Mouse (Mus musculus) mouse trophoblast stem cell (cell line): ENCODE measurements around the gene Alk.

Source experiments
- in situ Hi-C, 2 experiments: fragments of 300-500 bp; cut with MseI, MboI; formaldehyde crosslinking; loops; 2 replicates in 1 of 2; 3 replicates in 1 of 2; pipeline ENCODE4 v1.15.1; 2025

Gene Alk

GRCm38 (mm10) chr17:72144946-72145598 is 459.4 kb downstream of the Alk start:
- in situ Hi-C loops = no loop called here

DNA sequence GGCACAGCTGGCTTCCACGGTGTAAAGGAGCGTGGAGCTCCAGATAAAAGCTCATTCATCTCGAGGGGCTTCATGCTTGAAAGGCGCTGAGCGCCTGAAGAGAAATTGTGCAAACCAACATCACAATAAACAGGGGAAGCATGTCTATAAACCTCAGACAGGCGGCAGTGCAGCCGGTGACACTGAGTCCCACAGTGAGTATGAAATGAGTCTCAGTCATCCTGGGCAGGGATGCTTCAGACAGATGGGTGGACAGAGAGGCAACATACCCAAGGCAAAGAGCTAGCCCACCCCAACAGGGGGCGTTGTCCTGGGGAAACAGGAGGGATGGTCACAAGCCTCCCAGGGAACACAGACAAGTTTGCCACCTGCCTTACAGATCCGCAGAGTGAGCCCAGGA is 460.0 kb downstream of the Alk start:
- in situ Hi-C loops = no loop called here

DNA sequence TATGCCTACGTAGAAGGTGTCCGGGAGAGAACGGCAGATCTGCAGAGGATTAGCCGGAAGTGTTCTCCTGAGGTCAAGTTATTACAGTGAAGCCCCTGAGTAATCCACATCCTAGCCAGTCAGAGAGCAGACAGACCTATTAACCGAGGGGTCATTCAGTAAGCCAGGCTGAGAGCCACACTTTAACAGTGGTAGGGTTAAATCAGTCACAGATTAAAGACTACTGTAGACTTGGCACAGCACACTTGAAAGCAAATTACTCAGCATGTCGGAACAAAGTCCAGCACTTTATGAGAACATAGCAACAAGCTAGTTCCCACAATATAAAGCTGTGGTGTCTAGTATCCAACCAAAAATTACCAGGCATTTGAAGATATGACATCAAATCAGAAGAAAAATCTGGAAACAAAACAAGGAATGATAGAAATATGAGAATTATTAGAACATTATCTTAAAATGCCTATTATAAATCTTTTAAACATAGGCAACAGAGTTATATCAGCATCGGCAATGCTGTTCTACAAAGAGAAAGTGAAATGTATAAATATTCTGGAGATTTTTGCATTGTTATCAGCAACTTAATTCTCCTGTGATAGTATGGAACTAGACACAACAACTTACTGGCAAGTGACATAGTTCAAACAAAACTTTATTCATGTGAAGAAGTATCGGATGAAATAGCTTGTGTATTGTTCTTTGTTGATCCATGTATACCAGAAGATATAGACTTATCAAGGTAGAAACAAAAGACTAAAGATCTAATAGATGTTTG is 472.1 kb downstream of the Alk start:
- in situ Hi-C loops = no loop called here

- in situ Hi-C loops = no loop called here
Measured at GRCm38 (mm10) chr17:72121660-72122059, 482.8 kb downstream of the Alk start.

DNA sequence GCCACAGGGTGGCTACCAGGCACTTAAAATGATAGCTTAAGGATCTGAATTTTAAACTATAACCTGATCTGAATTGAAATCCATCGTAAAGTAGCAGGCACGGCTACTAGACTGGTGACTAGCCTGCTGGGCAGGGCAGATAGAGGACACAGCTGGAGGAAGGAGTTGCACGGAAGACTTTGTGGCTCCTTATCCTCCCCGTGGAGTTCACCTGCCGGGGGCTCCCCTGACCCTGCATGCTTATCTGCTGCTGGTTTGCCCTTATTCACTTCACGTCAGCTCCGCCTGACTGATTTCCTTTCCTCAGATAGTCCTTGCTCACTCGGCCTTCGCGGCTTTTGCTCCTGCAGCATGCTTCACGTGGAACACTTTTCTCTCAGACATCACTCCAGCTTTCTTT is 484.1 kb downstream of the Alk start:
- in situ Hi-C loops = no loop called here

DNA sequence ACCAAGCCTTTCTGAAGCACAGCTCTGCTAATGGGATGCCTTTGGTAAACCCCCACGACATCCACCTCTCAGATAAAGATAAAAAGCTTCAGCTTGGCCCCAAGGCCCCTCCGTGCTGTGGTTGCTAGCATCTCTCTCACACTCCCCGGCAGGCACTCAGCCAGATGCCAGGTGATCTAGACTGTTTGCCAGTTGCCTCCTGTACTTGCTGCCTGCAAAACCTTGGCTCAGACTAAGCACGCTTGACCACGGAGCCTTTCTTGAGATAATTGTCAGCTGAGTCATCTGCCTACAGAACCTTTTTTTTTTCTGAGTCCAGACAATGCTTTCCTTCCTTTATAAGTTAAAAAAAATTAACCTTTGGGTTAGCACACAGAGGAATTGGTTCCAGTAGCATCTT is 486.1 kb downstream of the Alk start:
- in situ Hi-C loops = no loop called here

DNA sequence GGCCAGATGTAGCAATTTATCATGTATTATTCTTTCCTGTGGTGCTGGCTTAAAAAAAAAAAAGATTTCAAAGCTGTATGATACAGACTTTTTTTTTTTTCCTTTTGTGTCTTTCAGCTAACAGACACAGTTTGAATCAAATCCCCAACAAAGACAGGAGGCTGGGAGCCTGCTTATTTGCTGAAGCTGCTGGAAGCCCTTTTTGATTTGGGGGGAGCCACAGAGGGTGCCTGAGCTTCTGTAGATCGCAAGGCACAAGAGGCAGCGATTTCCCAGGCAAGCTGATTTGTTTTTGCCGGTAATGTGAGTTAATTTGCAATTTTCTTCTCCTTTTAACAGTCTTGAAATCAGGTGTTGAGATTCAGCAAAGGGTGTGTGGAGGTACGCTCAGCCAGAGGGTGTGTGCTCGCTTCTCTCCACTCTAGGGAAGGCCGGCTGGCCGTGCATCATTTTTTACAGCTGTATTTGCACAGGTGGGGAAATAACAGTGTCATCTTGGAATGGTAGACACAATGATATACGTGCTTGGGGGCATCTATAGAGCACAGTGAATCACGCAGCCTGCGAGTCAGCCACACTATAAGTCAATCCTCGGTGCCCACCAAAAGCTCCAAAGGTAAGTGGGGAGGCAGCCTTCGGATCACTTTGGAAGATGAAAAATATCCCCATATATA is 489.0 kb downstream of the Alk start:
- in situ Hi-C loops = no loop called here

- in situ Hi-C loops = no loop called here
Measured at GRCm38 (mm10) chr17:72112004-72112403, 492.4 kb downstream of the Alk start.

GRCm38 (mm10) chr17:72111528-72111927 is 492.9 kb downstream of the Alk start:
- in situ Hi-C loops = no loop called here

DNA sequence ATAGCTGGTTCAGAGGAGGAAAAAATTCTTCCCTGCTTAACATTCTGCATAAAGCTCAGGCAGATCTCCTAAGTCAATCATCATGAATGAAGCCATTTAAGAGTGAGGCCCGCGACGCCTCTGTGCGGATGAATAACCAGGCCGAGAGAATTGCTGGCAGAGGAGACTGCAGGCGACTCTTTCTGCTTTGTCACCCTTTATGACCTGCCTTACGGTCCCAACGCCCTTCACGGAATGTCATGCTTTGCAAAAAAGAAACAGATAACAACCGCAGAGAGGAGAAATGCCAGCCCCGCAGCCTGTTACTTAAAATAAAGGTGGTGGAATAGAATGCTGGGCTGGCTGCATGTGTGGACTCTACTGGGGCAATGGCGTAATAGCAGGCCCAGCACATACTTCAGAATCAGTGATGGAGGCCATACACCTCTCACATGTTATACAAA is 517.1 kb downstream of the Alk start:
- in situ Hi-C loops = no loop called here

- in situ Hi-C loops = no loop called here
Measured at GRCm38 (mm10) chr17:72081396-72081795, 523.0 kb downstream of the Alk start.

DNA sequence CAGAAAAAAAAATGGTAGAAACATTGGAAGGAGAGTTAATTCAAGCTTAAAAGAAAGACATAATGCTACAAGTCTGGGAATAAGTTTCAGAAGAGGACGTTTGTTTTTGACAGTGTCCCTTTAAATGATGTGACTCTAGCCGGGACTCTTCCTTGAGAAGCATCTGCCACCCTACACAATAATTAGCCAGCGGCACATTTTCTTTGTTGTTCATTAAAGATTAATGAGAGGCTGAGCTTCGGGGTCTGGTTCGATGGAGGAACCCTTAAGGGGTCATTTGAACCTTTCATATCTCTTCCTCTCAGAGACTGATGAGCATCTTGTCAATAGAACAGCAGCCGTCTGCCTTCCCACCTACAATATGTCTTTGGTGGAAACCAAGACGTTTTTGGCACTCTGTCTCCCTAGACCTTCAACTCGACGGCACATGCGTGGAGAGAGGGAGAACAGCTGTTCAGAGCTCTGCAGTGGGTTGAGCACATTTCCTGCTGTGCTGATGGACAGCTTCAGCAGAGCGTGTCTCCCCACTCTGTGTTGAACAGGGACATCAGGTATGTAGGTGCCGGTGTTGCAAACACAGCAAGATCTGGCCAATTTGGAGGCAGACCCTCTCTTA is 528.0 kb downstream of the Alk start:
- in situ Hi-C loops = no loop called here

DNA sequence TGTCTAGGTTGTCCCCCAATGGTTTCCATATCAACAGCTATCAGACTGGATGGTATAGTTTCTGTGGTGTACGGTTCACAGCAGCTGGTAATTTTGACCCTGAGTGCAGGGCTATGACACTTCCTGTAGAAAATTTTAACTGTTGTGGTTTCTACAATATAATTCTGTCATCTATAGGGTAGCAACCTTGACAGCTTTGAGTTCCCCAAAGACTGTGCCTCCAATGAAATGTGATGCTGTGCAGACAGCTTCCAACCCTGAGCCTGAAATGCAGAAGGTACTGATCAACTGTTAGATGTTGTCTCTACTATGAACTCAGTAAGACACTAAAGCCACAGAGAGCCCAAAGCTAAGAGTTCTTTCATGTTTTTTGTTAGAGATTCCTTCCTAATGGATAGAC is 532.6 kb downstream of the Alk start:
- in situ Hi-C loops = no loop called here

DNA sequence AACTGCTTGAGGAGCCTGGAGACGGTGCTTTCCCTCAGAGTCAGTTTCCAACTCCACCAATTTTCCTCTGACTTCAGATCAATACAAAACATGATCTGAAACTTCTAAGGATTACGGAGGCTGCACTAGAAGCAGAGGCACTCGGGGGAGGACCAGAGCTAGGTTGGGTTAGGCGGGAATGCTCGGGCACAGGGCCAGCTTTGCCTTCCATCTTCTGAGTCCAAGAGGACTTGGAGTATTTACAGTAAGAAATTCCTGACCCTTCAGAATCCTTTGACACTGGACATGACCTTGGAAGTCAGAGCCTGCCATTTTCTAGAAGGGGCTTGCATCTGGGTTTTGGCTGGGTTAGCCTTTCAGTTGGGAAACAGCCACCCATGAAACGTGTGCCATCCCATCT is 536.3 kb downstream of the Alk start:
- in situ Hi-C loops = no loop called here

DNA sequence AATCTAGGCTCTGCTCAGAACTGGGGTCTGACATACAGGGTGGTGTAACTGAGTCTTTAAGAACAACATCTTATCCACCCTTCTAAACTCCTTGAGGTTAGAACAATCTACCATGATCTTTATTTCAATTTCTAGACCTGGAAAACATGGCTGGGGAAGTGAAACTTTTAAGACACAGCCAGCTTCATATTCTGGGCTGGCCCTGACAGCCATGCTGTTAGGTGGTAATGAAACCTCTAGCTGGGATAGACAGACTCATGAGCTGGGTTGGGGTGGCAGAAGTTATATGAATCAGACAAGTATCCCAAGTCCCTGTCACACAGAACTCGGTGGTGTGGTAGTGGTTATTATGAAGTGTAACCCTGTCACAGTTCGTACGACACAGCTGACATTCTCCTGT is 541.4 kb downstream of the Alk start:
- in situ Hi-C loops = no loop called here

- in situ Hi-C loops = no loop called here
Measured at GRCm38 (mm10) chr17:72059312-72059711, 545.1 kb downstream of the Alk start.

DNA sequence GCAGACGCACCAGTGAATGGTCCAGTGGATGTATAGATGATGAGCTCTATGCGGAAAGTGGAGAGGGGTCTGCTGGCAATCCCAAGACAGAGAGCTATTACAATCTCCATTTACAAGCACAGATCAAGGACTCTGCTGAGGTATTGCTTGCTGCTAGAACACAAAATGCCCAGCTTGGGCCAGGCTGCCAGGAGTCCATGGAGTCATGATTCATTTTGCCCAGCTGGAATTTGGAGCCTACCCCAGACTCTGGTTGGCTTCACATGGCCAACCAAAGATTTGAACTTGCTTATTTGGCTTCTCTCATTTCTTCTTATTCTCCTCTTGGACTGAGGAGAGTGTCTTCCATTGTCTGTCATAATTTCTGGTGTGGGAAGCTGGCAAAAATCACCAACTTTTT is 558.8 kb downstream of the Alk start:
- in situ Hi-C loops = no loop called here

- in situ Hi-C loops = no loop called here
Measured at GRCm38 (mm10) chr17:72043667-72044390, 560.6 kb downstream of the Alk start.

GRCm38 (mm10) chr17:72043001-72043666 is 561.3 kb downstream of the Alk start:
- in situ Hi-C loops = no loop called here

GRCm38 (mm10) chr17:72039176-72039948 is 565.1 kb downstream of the Alk start:
- in situ Hi-C loops = no loop called here
